In the genomic region with DNA sequence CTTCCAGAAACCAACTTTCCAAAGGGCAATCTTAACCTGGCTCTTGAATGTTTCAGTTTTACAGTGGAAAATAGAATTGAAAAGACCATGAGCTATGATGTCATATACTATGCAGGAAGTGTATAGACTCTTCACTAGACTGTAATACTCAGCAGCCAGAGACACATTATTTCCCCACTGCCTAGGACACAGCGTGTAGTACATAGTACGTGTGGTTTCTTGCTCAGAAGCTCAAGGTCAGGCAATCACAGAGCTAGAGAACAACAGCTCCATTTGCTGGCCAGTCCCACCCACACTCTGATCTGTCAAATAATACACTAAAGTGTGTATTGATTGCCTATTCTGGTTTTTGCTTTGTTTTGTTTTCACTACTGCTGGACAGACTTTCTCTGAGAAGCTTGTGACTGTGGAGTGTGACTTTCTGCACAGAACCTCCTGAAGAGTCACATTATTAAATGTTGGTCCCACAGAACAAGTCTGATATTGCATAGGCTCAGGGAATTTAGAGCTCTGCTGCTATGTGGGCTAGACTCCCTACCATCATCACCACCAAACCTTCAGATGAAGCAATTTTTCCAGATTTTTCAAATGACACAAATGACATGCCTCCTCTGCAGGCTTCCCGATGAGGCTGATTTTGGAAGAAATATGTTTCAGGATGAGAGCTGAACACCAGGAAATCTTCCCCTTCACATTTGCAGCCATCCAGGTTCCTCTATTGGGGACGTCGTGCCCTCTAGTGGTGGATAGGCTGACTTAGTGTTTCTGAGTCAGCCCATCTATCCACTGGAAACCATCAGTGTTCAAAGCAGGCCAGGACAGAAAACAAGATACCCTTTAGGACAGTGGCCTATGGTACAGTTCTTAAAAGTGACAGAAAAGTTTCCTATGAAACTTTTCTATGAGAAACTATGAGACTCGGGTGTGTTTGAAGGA, we compare ENCODE assay signal across 9 mouse cellular contexts.
DNase-seq lines count a peak whose midpoint lies in the region; ATAC-seq and TF ChIP-seq lines count a peak whose summit lies in the region.
"Had no signal": no experiment of that assay in that cellular context is flagged by ENCODE, and none has a peak within 500 bp of the region (broad histone marks: within the 10 kb centered on the region; RNA-seq: fewer than 3 reads in every experiment).

No protein-coding gene starts in this region.

- no peak overlapping the region for H3K9ac ChIP-seq in liver, embryonic 12.5 days
- no peak overlapping the region for H3K9ac ChIP-seq in intestine, embryonic 16.5 days (ENCODE audit: low read depth, low read length)
- H3K9ac ChIP-seq in midbrain, embryonic 11.5 days (ENCODE audit: low read length), result no peak overlapping the region

- WGBS in liver, embryonic 12.5 days (ENCODE audit: insufficient replicate concordance), result 29% methylated on average over 6 of the region's 6 CpGs
- 26% methylated on average over 6 of the region's 6 CpGs for WGBS in cerebellum, adult 2 months
- 22% methylated on average over 6 of the region's 6 CpGs for WGBS in intestine, embryonic 16.5 days
- WGBS in midbrain, embryonic 11.5 days, result 43% methylated on average over 6 of the region's 6 CpGs

- no peaks in the 10 kb centered on the region for H3K4me1 ChIP-seq in liver, embryonic 12.5 days
- H3K4me1 ChIP-seq in cerebellum, adult 2 months (ENCODE audit: control insufficient read depth, insufficient read depth, low read length), result no peaks in the 10 kb centered on the region
- no peaks in the 10 kb centered on the region for H3K4me1 ChIP-seq in intestine, embryonic 16.5 days (ENCODE audit: control insufficient read depth, insufficient read depth, low read length)
- H3K4me1 ChIP-seq in midbrain, embryonic 11.5 days (ENCODE audit: control insufficient read depth, insufficient read depth, low read length), result no peaks in the 10 kb centered on the region

- ATAC-seq in liver, embryonic 12.5 days, result no peak
- 0 out of 2 replicates have a peak, but pooled peaks have one; percentile 60 for ATAC-seq in intestine, embryonic 16.5 days
- ATAC-seq in midbrain, embryonic 11.5 days (ENCODE audit: low FRiP score), result peak; percentile 73; the same call in 1 of the 2 replicates

- no peaks in the 10 kb centered on the region for H3K27me3 ChIP-seq in liver, embryonic 12.5 days (replicated peaks)
- no peaks in the 10 kb centered on the region for H3K27me3 ChIP-seq in cerebellum, adult 2 months (ENCODE audit: control insufficient read depth, insufficient read depth, low read length)
- H3K27me3 ChIP-seq in intestine, embryonic 16.5 days (replicated peaks; ENCODE audit: control insufficient read depth, insufficient read depth, low read length), result no peaks in the 10 kb centered on the region
- no peaks in the 10 kb centered on the region for H3K27me3 ChIP-seq in midbrain, embryonic 11.5 days (ENCODE audit: control insufficient read depth, insufficient read depth, low read length)

- H3K4me3 ChIP-seq in liver, embryonic 12.5 days, result no peak overlapping the region
- H3K4me3 ChIP-seq in cerebellum, adult 2 months (replicated peaks; ENCODE audit: insufficient read depth, low read depth, low read length), result no peak overlapping the region
- H3K4me3 ChIP-seq in intestine, embryonic 16.5 days (ENCODE audit: low read length), result no peak overlapping the region
- H3K4me3 ChIP-seq in midbrain, embryonic 11.5 days (ENCODE audit: low read depth, low read length), result no peak overlapping the region
- H3K4me3 ChIP-seq: myocyte had no signal

- H3K9me3 ChIP-seq in liver, embryonic 12.5 days (replicated peaks), result no peaks in the 10 kb centered on the region
- no peaks in the 10 kb centered on the region for H3K9me3 ChIP-seq in intestine, embryonic 16.5 days (ENCODE audit: control insufficient read depth, low read length)
- H3K9me3 ChIP-seq in midbrain, embryonic 11.5 days (ENCODE audit: control insufficient read depth, low read length), result no peaks in the 10 kb centered on the region; the same call in 1 of the 2 replicates

- no peaks in the 10 kb centered on the region for H3K36me3 ChIP-seq in liver, embryonic 12.5 days
- H3K36me3 ChIP-seq in intestine, embryonic 16.5 days (ENCODE audit: control insufficient read depth, insufficient read depth, low read length), result no peaks in the 10 kb centered on the region
- H3K36me3 ChIP-seq in midbrain, embryonic 11.5 days (ENCODE audit: control insufficient read depth, insufficient read depth, low read length), result no peaks in the 10 kb centered on the region

- DNase-seq in liver, result peak; percentile 39
- DNase-seq in cerebellum, adult 2 months, result peak; percentile 47 to 57
- DNase-seq in frontal cortex, adult 2 months (ENCODE audit: extremely low spot score in 1 of 2, low spot score in 1 of 2), result peak; percentile 59 to 86
- peak; percentile 66 to 70 for DNase-seq in left cerebral cortex, postnatal 10 days (ENCODE audit: extremely low spot score in 1 of 2, low spot score in 2 of 2)
- no peak for DNase-seq in midbrain, embryonic 11.5 days (ENCODE audit: low spot score, missing footprints)
- peak; percentile 18 to 30 for DNase-seq in spleen, postnatal 36 days (ENCODE audit: low spot score in 2 of 2)

- no peak overlapping the region for H3K4me2 ChIP-seq in liver, embryonic 12.5 days
- H3K4me2 ChIP-seq in intestine, embryonic 16.5 days (ENCODE audit: low read depth, low read length), result no peak overlapping the region
- no peak overlapping the region for H3K4me2 ChIP-seq in midbrain, embryonic 11.5 days

- no peak overlapping the region for H3K27ac ChIP-seq in liver, embryonic 12.5 days
- H3K27ac ChIP-seq in cerebellum, adult 2 months (ENCODE audit: insufficient read depth, low read length), result no peak overlapping the region
- H3K27ac ChIP-seq in intestine, embryonic 16.5 days (ENCODE audit: low read length), result no peak overlapping the region
- no peak overlapping the region for H3K27ac ChIP-seq in midbrain, embryonic 11.5 days (ENCODE audit: low read depth, low read length)

- TF ChIP-seq POLR2A in cerebellum, adult 2 months (IDR thresholded peaks at IDR 0.05; ENCODE audit: borderline replicate concordance, insufficient read depth, low read length), result no peak

- intact Hi-C loops in left cerebral cortex, postnatal 10 days (cut with DNase I), result loop anchor here (2.0 kb wide), 1 partner anchor 181 kb away; no protein-coding TSS in a partner anchor

- peak; percentile 85 for TF ChIP-seq CTCF in cerebellum, adult 2 months (IDR thresholded peaks at IDR 0.05; ENCODE audit: borderline replicate concordance, insufficient read depth, low read depth, low read length)
